Mouse (Mus musculus) heart, embryonic 13.5 days (tissue): ENCODE measurements around the gene Selenop. TPM values are rescaled to one million over a fixed set of nuclear protein-coding genes. Genes with fewer than 3 reads are reported as not detected.

ENCODE experiments used
- ATAC-seq: fragments of 200-750 bp; cut with Nextera tagmentation; 2 replicates; pipeline ENCODE4 v1.8.0; 2017; ENCODE audit warnings: moderate TSS enrichment; ENCODE audit not compliant: insufficient number of reproducible peaks, low FRiP score, low TSS enrichment; ENCODE audit errors: extremely low read depth
- H3K27ac ChIP-seq: fragments of 300-500 bp; sonication (generic); replicated peaks from 2 replicates; pipeline ENCODE4 v1.5.1; 2015; ENCODE audit warnings: moderate library complexity, mild to moderate bottlenecking, inconsistent platforms
- H3K27me3 ChIP-seq: fragments of 300-500 bp; sonication (generic); replicated peaks from 2 replicates; pipeline ENCODE4 v1.6.1; 2015; ENCODE audit warnings: mild to moderate bottlenecking, inconsistent platforms
- H3K36me3 ChIP-seq: fragments of 300-500 bp; sonication (generic); 2 replicates; pipeline ENCODE4 v1.6.1; 2015; ENCODE audit warnings: mild to moderate bottlenecking, inconsistent platforms
- H3K4me1 ChIP-seq: fragments of 300-500 bp; sonication (generic); 2 replicates; pipeline ENCODE4 v1.6.1; 2015; ENCODE audit warnings: inconsistent platforms
- H3K4me2 ChIP-seq: fragments of 300-500 bp; sonication (generic); 2 replicates; pipeline ENCODE4 v1.6.1; 2015; ENCODE audit warnings: inconsistent platforms, mild to moderate bottlenecking, moderate library complexity
- H3K4me3 ChIP-seq: fragments of 300-500 bp; sonication (generic); 2 replicates; pipeline ENCODE4 v1.5.1; 2015; ENCODE audit warnings: moderate library complexity, mild to moderate bottlenecking, inconsistent platforms
- H3K9ac ChIP-seq: fragments of 300-500 bp; sonication (generic); 2 replicates; pipeline ENCODE4 v1.6.1; 2015; ENCODE audit warnings: inconsistent platforms, mild to moderate bottlenecking, moderate library complexity
- H3K9me3 ChIP-seq: fragments of 300-500 bp; sonication (generic); 2 replicates; pipeline ENCODE4 v1.6.1; 2016; ENCODE audit warnings: inconsistent platforms
- WGBS: fragments of 180-500 bp; shearing (Covaris S2); methylation state at CpG from one replicate; pipeline ENCODE4 v1.1.7; 2015; ENCODE audit warnings: mixed read lengths; 5-methylcytosine and 5-hydroxymethylcytosine counted together
- polyA plus RNA-seq: library from polyadenylated mRNA; unstranded; fragments of >200 nt; fragmentation: Nextera tagmentation; extraction: Ambion mirVana; gene quantifications from 2 replicates; pipeline ENCODE4 v1.2.1, GENCODE M21; 2015

Selenop gene
- polyA plus RNA-seq, 1 experiment from 2014 or later = 119 TPM

GRCm38 (mm10) chr15:3303426-3303825 is 35.1 kb downstream of the Selenop start, which contains the start of gene Ccdc152:
TSS of gene Ccdc152 (minus strand) at chr15:3303526.
- 82% methylated on average over 12 of the region's 12 CpGs for WGBS
- no peak for ATAC-seq
- no peak within 1 kb of the TSS for H3K4me2 ChIP-seq

DNA sequence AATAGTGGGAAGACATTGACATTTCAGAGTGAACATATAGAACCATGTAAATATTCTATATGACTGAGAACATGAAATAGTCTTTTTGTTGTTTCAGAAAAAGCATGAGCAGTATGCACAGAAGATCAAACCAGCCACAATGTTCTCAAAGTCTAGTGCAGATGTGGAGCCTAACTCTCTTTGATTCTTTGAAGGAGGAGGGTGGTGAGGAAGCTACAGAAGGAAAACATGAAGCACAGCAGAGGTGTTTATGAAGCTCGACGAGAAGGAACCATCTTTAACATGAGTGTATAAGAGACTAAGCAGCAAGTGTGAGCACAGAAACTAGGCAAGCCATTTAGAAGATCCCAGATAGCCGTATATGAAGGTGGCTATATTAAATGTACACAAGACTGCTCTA is 41.5 kb downstream of the Selenop start:
- H3K4me2 ChIP-seq = no peak overlapping the region
- no peak overlapping the region for H3K9ac ChIP-seq
- no peak overlapping the region for H3K4me3 ChIP-seq
- ATAC-seq = no peak
- peaks cover 7% of the 10 kb centered on the region; the same call in 1 of the 2 replicates for H3K4me1 ChIP-seq
- H3K27ac ChIP-seq = no peak overlapping the region
- WGBS = 79% methylated on average over 3 of the region's 3 CpGs
- no peaks in the 10 kb centered on the region for H3K27me3 ChIP-seq
- no peaks in the 10 kb centered on the region; the same call in 1 of the 2 replicates for H3K9me3 ChIP-seq
- no peaks in the 10 kb centered on the region for H3K36me3 ChIP-seq

More at GRCm38 (mm10) chr15:3303426-3303825, 35.1 kb downstream of the Selenop start, which contains the start of gene Ccdc152:
- H3K27ac ChIP-seq = no peak within 1 kb of the TSS
- H3K27me3 ChIP-seq = no peaks in the 10 kb centered on the region
- H3K36me3 ChIP-seq = no peaks in the 10 kb centered on the region
- H3K4me1 ChIP-seq = no peaks in the 10 kb centered on the region
- H3K9ac ChIP-seq = no peak within 1 kb of the TSS
- no peaks in the 10 kb centered on the region; the same call in 1 of the 2 replicates for H3K9me3 ChIP-seq
- H3K4me3 ChIP-seq = no peak within 1 kb of the TSS

GRCm38 (mm10) chr15:3312937-3313336 is 44.6 kb downstream of the Selenop start:
- no peaks in the 10 kb centered on the region for H3K27me3 ChIP-seq
- ATAC-seq = no peak
- H3K4me2 ChIP-seq = no peak overlapping the region
- H3K27ac ChIP-seq = 0 out of 2 replicates have a peak overlapping the region, but pooled peaks have one; percentile 24
- H3K4me1 ChIP-seq = peaks cover 7% of the 10 kb centered on the region; the same call in 1 of the 2 replicates
- peaks cover 13% of the 10 kb centered on the region; the same call in 1 of the 2 replicates for H3K36me3 ChIP-seq
- H3K9me3 ChIP-seq = no peaks in the 10 kb centered on the region
- no peak overlapping the region for H3K9ac ChIP-seq
- no peak overlapping the region for H3K4me3 ChIP-seq

DNA sequence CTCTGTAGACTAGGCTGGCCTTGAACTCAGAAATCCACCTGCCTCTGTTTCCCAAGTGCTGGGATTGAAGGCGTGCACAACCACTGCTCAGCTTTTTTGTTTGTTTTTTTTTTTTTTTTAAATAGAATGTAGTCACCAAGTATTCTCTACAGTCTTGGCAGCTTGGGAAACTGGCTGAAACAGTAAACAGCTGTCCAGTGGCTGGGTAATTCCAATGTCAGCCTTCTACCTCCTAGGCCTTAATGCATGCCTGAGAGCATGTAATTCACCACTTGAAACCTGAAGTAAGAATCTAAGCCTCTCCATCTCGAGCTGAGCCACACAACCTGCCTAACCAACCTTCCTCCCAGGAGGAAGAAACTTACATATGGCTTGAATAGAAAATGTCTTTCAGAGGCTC is 48.3 kb downstream of the Selenop start:
- no peak overlapping the region for H3K4me2 ChIP-seq
- no peaks in the 10 kb centered on the region for H3K27me3 ChIP-seq
- ATAC-seq = no peak
- 65% methylated on average over 2 of the region's 2 CpGs for WGBS
- no peak overlapping the region for H3K4me3 ChIP-seq
- H3K27ac ChIP-seq = no peak overlapping the region
- no peak overlapping the region for H3K9ac ChIP-seq
- H3K4me1 ChIP-seq = peaks cover 7% of the 10 kb centered on the region; the same call in 1 of the 2 replicates
- peaks cover 30% of the 10 kb centered on the region for H3K36me3 ChIP-seq
- no peaks in the 10 kb centered on the region for H3K9me3 ChIP-seq

GRCm38 (mm10) chr15:3319929-3320328 is 51.6 kb downstream of the Selenop start:
- no peak for ATAC-seq
- Histone ChIP-seq H3K36me3 (peaks cover 35% of the 10 kb centered on the region), H3K9ac (no peak overlapping the region), H3K27ac (no peak overlapping the region), H3K4me1 (no peaks in the 10 kb centered on the region), H3K4me2 (no peak overlapping the region), H3K4me3 (no peak overlapping the region), H3K9me3 (no peaks in the 10 kb centered on the region), H3K27me3 (no peaks in the 10 kb centered on the region)
- WGBS = 85% methylated on average over 9 of the region's 9 CpGs

GRCm38 (mm10) chr15:3323041-3323440 is 54.7 kb downstream of the Selenop start:
- Histone ChIP-seq H3K9ac (no peak overlapping the region), H3K4me3 (no peak overlapping the region), H3K36me3 (peaks cover 38% of the 10 kb centered on the region), H3K4me1 (no peaks in the 10 kb centered on the region), H3K9me3 (no peaks in the 10 kb centered on the region), H3K27ac (no peak overlapping the region), H3K27me3 (no peaks in the 10 kb centered on the region), H3K4me2 (no peak overlapping the region)
- no peak for ATAC-seq

Other genes starting within 250 kb of the Selenop start
- gene Ccdc152, start 35.0 kb downstream of the Selenop start, polyA plus RNA-seq = 0.23 and 0.35 TPM in 2 replicates